Mouse (Mus musculus) megakaryocyte, embryonic 14.5 days (primary cell): Measurements from ENCODE around the gene Prrt3. TPM values are rescaled to one million over a fixed set of nuclear protein-coding genes. Genes with fewer than 3 reads are reported as not detected.

Source experiments
- H3K27me3 ChIP-seq: replicated peaks from 2 replicates; pipeline ENCODE3; 2012; ENCODE audit warnings: inconsistent platforms
- H3K36me3 ChIP-seq: replicated peaks from 2 replicates; pipeline ENCODE3; 2012; ENCODE audit warnings: low read length, inconsistent platforms, mixed read lengths
- H3K4me1 ChIP-seq: 2 replicates; pipeline ENCODE4 v1.6.1; 2012; ENCODE audit warnings: inconsistent platforms
- H3K4me3 ChIP-seq: replicated peaks from 2 replicates; pipeline ENCODE3; 2012; ENCODE audit warnings: moderate library complexity, mild to moderate bottlenecking, inconsistent platforms
- H3K9me3 ChIP-seq: 2 replicates; pipeline ENCODE4 v1.6.1; 2012; ENCODE audit warnings: inconsistent platforms
- FLI1 ChIP-seq: IDR thresholded peaks from 2 replicates; pipeline ENCODE4 v1.6.1; 2012; ENCODE audit warnings: low read length, inconsistent platforms, mixed read lengths
- GATA1 ChIP-seq: IDR thresholded peaks from 3 replicates; pipeline ENCODE4 v1.6.1; 2012; ENCODE audit warnings: mixed read lengths, low read length, inconsistent platforms, borderline replicate concordance
- polyA plus RNA-seq: library from polyadenylated mRNA; stranded (reverse); fragments of >175 nt; gene quantifications from 2 replicates; pipeline ENCODE4 v1.2.3, GENCODE M21; 2012; ENCODE audit warnings: low replicate concordance; ENCODE audit not compliant: insufficient read depth

Gene Prrt3
- polyA plus RNA-seq: 0.57 TPM in 1 of 2 replicates, not detected in the other

DNA sequence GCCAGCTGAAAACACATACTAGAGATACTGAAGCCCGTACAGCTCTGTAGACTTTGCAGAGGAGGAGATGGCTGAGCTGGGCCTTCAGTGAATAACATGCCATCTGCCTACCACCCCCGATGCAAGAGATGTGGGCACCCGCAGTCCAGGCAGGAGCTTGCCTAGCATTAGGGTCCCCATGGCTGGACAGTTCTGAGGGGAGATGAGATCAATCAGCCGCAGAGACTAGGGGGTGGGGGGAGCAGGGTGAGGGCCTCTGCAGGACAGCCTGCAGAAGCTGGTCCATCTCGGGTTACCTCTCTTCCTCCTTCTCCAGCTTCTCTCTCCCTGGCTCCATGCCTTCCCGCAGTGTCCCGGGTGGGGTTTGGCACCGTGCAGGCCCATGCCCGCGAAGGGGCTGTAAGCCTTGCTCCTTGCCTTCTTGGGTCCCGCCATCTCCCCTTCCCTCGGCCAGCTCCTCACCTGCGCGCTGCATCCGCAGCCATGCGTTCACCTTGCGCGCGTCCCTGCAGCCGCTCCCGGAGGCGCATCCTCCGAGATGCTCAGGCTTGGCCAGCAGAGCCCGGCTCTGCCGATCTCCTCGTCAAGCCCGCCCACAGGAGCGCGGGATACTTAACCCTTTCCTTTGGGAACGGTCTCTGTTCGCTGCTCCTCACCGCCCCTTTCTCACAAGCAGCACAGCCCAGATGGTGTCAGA is at the start of gene Prrt3:
Gene Prrt3, minus strand, starts transcription at position 544 of the 697 bp plus-strand sequence.
- H3K4me1 ChIP-seq: peaks cover 21% of the 10 kb centered on the region
- peaks cover 11% of the 10 kb centered on the region for H3K9me3 ChIP-seq
- H3K4me3 ChIP-seq: peak within 1 kb of the TSS; percentile 64
- TF ChIP-seq FLI1 (no peak), GATA1 (no peak)
- H3K36me3 ChIP-seq: no peaks in the 10 kb centered on the region
- peaks cover 68% of the 10 kb centered on the region for H3K27me3 ChIP-seq

DNA sequence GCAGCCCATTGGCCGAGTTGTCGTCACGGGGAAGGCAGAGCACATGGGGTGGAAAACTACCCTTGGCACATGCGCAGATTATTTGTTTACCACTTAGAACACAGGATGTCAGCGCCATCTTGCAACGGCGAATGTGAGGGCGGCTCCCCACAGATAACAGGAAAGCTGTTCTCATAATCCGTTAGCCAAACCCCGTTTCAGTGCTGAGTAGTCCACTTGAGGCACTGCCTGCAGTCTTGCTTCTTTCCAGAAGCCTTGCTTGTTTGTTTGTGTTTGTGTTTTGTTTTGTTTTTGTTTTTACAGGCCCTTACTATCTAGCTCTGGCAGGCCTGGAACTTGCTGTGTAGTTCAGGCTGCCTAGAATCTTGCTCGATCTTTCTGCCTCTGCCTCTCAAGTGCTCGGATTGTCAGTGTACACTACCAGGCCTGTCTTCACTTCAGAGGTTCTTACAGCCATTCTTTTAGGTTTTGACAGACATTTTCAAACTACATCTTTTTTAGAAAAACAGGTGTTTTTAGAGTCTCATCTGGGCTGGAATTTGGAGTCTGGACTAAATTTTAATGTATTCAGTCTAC is 42.3 kb upstream of the Prrt3 start:
- H3K9me3 ChIP-seq: no peaks in the 10 kb centered on the region
- no peaks in the 10 kb centered on the region for H3K27me3 ChIP-seq
- no peak overlapping the region for H3K4me3 ChIP-seq
- no peak for TF ChIP-seq GATA1
- TF ChIP-seq FLI1: no peak
- H3K4me1 ChIP-seq: no peaks in the 10 kb centered on the region
- peaks cover 66% of the 10 kb centered on the region for H3K36me3 ChIP-seq

DNA sequence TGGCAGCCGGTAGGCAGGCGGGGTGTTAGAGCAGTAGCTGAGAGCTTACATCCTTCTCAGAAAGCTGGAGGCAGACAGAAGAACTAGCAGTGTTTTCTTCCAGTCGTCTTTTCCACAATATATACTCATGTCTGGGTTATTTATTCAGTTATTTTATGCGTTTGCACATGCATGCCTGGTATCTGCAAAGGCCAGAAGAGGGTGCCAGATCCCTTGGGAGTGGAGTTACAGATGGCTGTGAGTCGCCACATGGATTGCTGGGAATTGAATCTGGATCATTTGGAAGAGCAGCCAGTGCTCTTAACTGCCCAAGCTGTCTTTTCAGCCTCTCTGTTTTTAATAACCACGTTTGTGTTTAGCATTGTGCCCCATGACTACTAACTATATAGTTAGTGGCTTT is 39.9 kb upstream of the Prrt3 start:
- peaks cover 65% of the 10 kb centered on the region for H3K36me3 ChIP-seq
- no peak for TF ChIP-seq GATA1
- H3K9me3 ChIP-seq: no peaks in the 10 kb centered on the region
- H3K27me3 ChIP-seq: no peaks in the 10 kb centered on the region
- no peak overlapping the region for H3K4me3 ChIP-seq
- no peaks in the 10 kb centered on the region for H3K4me1 ChIP-seq

GRCm38 (mm10) chr6:113534886-113535285 is 33.2 kb upstream of the Prrt3 start:
- Histone ChIP-seq H3K4me3 (no peak overlapping the region), H3K27me3 (no peaks in the 10 kb centered on the region), H3K36me3 (peaks cover 41% of the 10 kb centered on the region), H3K9me3 (no peaks in the 10 kb centered on the region), H3K4me1 (peaks cover 24% of the 10 kb centered on the region)
- TF ChIP-seq FLI1: no peak
- no peak for TF ChIP-seq GATA1

DNA sequence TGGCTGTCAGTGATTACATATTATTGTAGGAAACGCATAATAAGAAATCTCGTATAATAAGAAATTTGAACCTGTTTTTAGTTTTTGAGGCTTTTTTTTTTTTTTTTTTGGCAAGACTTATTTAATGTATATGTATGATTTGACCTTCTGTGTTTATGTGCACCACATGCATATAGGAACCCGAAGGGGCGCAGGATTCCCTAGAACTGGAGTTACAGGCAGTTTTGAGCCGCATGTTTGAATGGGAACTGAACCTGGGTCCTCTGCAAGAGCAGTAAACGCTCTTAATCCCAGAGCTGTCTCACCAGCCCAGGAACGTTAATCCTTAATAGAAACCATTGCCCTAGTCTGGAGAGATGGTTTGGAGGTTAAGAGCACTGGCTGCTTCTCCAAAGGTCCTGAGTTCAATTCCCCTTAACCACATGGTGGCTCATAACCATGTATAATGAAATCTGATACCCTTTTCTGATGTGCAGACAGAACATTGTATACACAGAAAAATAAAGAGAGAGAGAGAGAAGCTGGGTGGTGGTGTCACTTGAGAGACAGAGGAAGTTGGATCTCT is 30.2 kb upstream of the Prrt3 start:
- Histone ChIP-seq H3K27me3 (no peaks in the 10 kb centered on the region), H3K4me1 (peaks cover 33% of the 10 kb centered on the region), H3K4me3 (peak overlapping the region; percentile 94), H3K9me3 (no peaks in the 10 kb centered on the region), H3K36me3 (peaks cover 37% of the 10 kb centered on the region)
- TF ChIP-seq FLI1 (no peak), GATA1 (no peak)

- peak; percentile 89; the same call in 1 of the 2 replicates for TF ChIP-seq FLI1
- TF ChIP-seq GATA1: no peak
- Histone ChIP-seq H3K36me3 (peaks cover 35% of the 10 kb centered on the region), H3K4me1 (peaks cover 33% of the 10 kb centered on the region), H3K4me3 (peak within 1 kb of the TSS; percentile 94), H3K27me3 (no peaks in the 10 kb centered on the region), H3K9me3 (no peaks in the 10 kb centered on the region)
Measured at GRCm38 (mm10) chr6:113530932-113531839, 29.5 kb upstream of the Prrt3 start, which contains the start of the genes Emc3 and Fancd2. Gene Emc3 (minus strand): TSS chr6:113531652. Gene Fancd2 (plus strand): TSS chr6:113531682.

DNA sequence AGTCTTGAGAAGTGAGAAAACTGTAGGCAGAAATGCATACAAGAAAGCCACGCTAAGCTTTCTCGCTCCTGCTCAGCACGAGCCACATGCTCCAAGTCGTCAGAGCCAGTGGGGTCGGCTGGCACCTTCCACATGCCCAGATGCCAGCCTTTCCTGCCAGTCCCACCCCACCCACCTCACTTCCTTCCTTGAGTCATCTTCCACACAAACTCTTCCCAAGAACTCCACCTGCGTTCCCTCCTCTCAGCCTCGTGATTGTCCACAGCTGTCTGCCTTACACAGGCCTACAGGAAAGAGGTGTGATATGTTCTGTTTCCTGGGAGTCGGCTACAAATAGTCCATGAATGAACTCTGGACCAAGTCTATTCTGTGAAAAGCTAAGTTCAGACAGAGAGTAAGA is 21.7 kb upstream of the Prrt3 start:
- H3K36me3 ChIP-seq: peaks cover 90% of the 10 kb centered on the region

DNA sequence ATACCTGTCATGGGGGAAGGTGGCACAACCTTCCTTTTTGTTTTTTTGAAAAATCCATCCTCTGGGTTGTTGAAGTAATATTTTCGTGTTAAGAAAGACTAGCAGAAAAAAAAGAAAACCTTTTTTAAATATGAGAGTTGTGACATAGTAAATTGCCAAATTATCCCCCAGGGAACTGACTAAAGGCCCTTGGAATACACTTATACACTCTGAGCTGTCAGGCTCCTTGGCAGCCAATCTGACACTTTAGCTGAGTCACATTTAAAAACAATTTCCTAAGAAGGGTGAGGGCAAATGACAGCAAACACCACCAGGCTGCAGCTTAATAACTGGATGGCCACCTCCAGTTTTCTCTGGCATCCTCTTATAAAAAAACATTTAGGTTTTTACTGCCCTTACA is 20.6 kb upstream of the Prrt3 start:
- TF ChIP-seq GATA1: no peak
- no peak for TF ChIP-seq FLI1
- Histone ChIP-seq H3K4me1 (peaks cover 43% of the 10 kb centered on the region), H3K27me3 (no peaks in the 10 kb centered on the region), H3K9me3 (no peaks in the 10 kb centered on the region), H3K4me3 (no peak overlapping the region), H3K36me3 (peaks cover 92% of the 10 kb centered on the region)

More for the DNA sequence above, 21.7 kb upstream of the Prrt3 start:
- Histone ChIP-seq H3K27me3 (no peaks in the 10 kb centered on the region), H3K4me1 (peaks cover 40% of the 10 kb centered on the region), H3K4me3 (no peak overlapping the region), H3K9me3 (no peaks in the 10 kb centered on the region)
- TF ChIP-seq GATA1 (no peak), FLI1 (no peak)

DNA sequence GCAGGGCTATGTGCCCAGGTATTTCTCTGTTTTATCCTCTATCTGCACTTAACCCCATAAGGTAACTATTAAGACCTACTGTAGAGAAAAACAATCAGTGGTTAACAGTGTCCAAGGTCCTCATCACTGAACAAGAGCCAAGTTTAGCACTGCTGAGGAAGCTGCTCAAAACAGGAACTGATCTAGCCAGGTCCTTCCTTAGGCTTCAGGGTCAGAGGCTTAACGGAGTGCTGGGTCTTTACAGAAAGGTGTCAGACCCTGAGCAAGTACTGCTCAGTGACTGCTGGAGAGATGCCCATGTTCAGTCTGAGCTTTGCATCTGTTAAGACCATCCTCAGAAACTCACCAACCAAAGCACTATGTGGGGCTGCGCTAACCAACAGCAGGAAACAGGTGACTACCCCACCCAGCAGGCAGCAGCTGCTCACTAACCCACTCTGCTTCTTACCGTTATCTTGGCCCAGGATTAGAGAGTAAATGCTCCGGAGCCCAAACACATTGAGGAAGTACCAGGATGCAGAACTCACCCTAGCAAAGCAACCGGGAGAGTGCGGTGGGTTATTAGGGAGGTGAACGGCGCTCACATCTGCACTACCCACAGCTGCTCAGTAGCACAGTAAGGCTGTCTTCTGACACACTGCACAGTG is 15.8 kb upstream of the Prrt3 start:
- Histone ChIP-seq H3K4me1 (peaks cover 33% of the 10 kb centered on the region), H3K9me3 (peaks cover 9% of the 10 kb centered on the region; the same call in 1 of the 2 replicates), H3K27me3 (no peaks in the 10 kb centered on the region), H3K36me3 (peaks cover 99% of the 10 kb centered on the region), H3K4me3 (peak overlapping the region; percentile 43)
- TF ChIP-seq FLI1 (no peak), GATA1 (no peak)
